Mouse (Mus musculus) ovary, adult 10 weeks (tissue): Measurements from ENCODE around the gene Rcc1l. TPM values are rescaled to one million over a fixed set of nuclear protein-coding genes. Genes with fewer than 3 reads are reported as not detected.

ENCODE experiments used
- polyA plus RNA-seq: library from polyadenylated mRNA; stranded (reverse); fragments of 350-450 nt; fragmentation: Illumina TruSeq; extraction: RNeasy Lipid Tissue Mini Kit (QIAGEN cat#74804); gene quantifications from one replicate; pipeline ENCODE4 v1.2.3, GENCODE M21; 2014

Gene Rcc1l
- 1.5 TPM for polyA plus RNA-seq

GRCm38 (mm10) chr5:134176169-134176881, at the start of gene Rcc1l:
Rcc1l (minus strand) TSS chr5:134176774.

GRCm38 (mm10) chr5:134183880-134184808, 7.6 kb upstream of the Rcc1l start, which contains the start of gene Gtf2ird2:
Gtf2ird2 (plus strand) TSS chr5:134184019.

GRCm38 (mm10) chr5:134099496-134100211, 76.9 kb downstream of the Rcc1l start, which contains the start of gene Castor2:
Castor2 (plus strand) TSS chr5:134099711.

Other genes starting within 250 kb of the Rcc1l start
- gene Castor2, start 77.1 kb downstream of the Rcc1l start, polyA plus RNA-seq, result 4.5 TPM
- 4.6 TPM for gene Gtf2ird2, start 7.2 kb upstream of the Rcc1l start, polyA plus RNA-seq
- 1.6 TPM for gene Ncf1, start 52.9 kb upstream of the Rcc1l start, polyA plus RNA-seq
- gene Gtf2i, start 138.0 kb upstream of the Rcc1l start, polyA plus RNA-seq, result 150 TPM